Mouse (Mus musculus) intestine, postnatal 0 days (tissue): ENCODE measurements at regions not wholly inside any gene's neighbourhood (a gene's known extent, or its start where the extent isn't known, plus 50 kb on each side); places are given as distances from the start of the nearest gene placed in this dataset.
"Not testable (repeated sequence)": the region's sequence is repeated elsewhere in the genome, so short reads cannot be mapped to it uniquely, and the experiment has no call there.

ENCODE experiments used
- ATAC-seq: fragments of 200-750 bp; cut with Nextera tagmentation; 2 replicates; pipeline ENCODE4 v1.8.0; 2017; ENCODE audit warnings: mild to moderate bottlenecking, moderate TSS enrichment, moderate library complexity
- H3K27ac ChIP-seq: fragments of 300-500 bp; sonication (generic); 2 replicates; pipeline ENCODE4 v1.5.1; 2014; ENCODE audit warnings: mild to moderate bottlenecking, low read depth, low read length, moderate library complexity
- H3K27me3 ChIP-seq: fragments of 300-500 bp; sonication (generic); replicated peaks from 2 replicates; pipeline ENCODE4 v1.6.1; 2014; ENCODE audit warnings: low read length, mixed read lengths; ENCODE audit not compliant: control insufficient read depth, insufficient read depth
- H3K36me3 ChIP-seq: fragments of 300-500 bp; sonication (generic); 2 replicates; pipeline ENCODE4 v1.6.1; 2014; ENCODE audit warnings: mild to moderate bottlenecking, moderate library complexity; ENCODE audit not compliant: control insufficient read depth, insufficient read depth
- H3K4me1 ChIP-seq: fragments of 300-500 bp; sonication (generic); replicated peaks from 2 replicates; pipeline ENCODE4 v1.6.1; 2014; ENCODE audit warnings: antibody characterized with exemption, low read length, mixed read lengths; ENCODE audit not compliant: control insufficient read depth, insufficient read depth
- H3K4me2 ChIP-seq: fragments of 300-500 bp; sonication (generic); replicated peaks from 2 replicates; pipeline ENCODE4 v1.6.1; 2014; ENCODE audit warnings: low read depth, mild to moderate bottlenecking, moderate library complexity
- H3K4me3 ChIP-seq: fragments of 300-500 bp; sonication (generic); 2 replicates; pipeline ENCODE4 v1.5.1; 2014; ENCODE audit warnings: low read depth, low read length
- H3K9ac ChIP-seq: fragments of 300-500 bp; sonication (generic); 2 replicates; pipeline ENCODE4 v1.6.1; 2014; ENCODE audit warnings: mild to moderate bottlenecking, low read depth, low read length
- H3K9me3 ChIP-seq: fragments of 300-500 bp; sonication (generic); 2 replicates; pipeline ENCODE4 v1.6.1; 2016; ENCODE audit warnings: mixed run types; ENCODE audit not compliant: control insufficient read depth
- CTCF ChIP-seq: sonication (generic); IDR thresholded peaks from 2 replicates; pipeline ENCODE4 v1.5.1; 2016; ENCODE audit warnings: low read depth, mild to moderate bottlenecking, control low read depth, antibody characterized with exemption, moderate library complexity
- WGBS: fragments of 180-500 bp; shearing (Covaris S2); extraction: QIAGEN DNeasy Blood & Tissue Kit; methylation state at CpG from one replicate; pipeline ENCODE4 v1.1.7; 2014; 5-methylcytosine and 5-hydroxymethylcytosine counted together

- Histone ChIP-seq H3K36me3 (no peaks in the 10 kb centered on the region), H3K4me2 (no peak overlapping the region), H3K27ac (no peak overlapping the region), H3K27me3 (no peaks in the 10 kb centered on the region), H3K4me1 (no peaks in the 10 kb centered on the region), H3K9ac (no peak overlapping the region), H3K4me3 (no peak overlapping the region), H3K9me3 (no peaks in the 10 kb centered on the region)
- ATAC-seq, result no peak
- 82% methylated on average over 1 of the region's 1 CpGs for WGBS
- TF ChIP-seq CTCF, result no peak
These were observed 492.9 kb upstream of the Gm9747 start for GRCm38 (mm10) chr1:81739981-81740380.

- not testable (repeated sequence) for H3K9me3 ChIP-seq, H3K9ac ChIP-seq, H3K4me3 ChIP-seq, H3K4me1 ChIP-seq, H3K27ac ChIP-seq, H3K4me2 ChIP-seq, H3K36me3 ChIP-seq, H3K27me3 ChIP-seq, ATAC-seq
- 86% methylated on average over 8 of the region's 8 CpGs for WGBS
These were observed 491.0 kb upstream of the Gm9747 start for GRCm38 (mm10) chr1:81741882-81742281.

GRCm38 (mm10) chr1:81744524-81744923 is 488.4 kb upstream of the Gm9747 start:
- Histone ChIP-seq H3K36me3 (no peaks in the 10 kb centered on the region), H3K27me3 (no peaks in the 10 kb centered on the region), H3K4me2 (no peak overlapping the region), H3K9me3 (no peaks in the 10 kb centered on the region), H3K27ac (no peak overlapping the region), H3K4me3 (no peak overlapping the region), H3K9ac (no peak overlapping the region), H3K4me1 (no peaks in the 10 kb centered on the region)
- ATAC-seq, result no peak
- TF ChIP-seq CTCF, result no peak
- 40% methylated on average over 8 of the region's 8 CpGs for WGBS

DNA sequence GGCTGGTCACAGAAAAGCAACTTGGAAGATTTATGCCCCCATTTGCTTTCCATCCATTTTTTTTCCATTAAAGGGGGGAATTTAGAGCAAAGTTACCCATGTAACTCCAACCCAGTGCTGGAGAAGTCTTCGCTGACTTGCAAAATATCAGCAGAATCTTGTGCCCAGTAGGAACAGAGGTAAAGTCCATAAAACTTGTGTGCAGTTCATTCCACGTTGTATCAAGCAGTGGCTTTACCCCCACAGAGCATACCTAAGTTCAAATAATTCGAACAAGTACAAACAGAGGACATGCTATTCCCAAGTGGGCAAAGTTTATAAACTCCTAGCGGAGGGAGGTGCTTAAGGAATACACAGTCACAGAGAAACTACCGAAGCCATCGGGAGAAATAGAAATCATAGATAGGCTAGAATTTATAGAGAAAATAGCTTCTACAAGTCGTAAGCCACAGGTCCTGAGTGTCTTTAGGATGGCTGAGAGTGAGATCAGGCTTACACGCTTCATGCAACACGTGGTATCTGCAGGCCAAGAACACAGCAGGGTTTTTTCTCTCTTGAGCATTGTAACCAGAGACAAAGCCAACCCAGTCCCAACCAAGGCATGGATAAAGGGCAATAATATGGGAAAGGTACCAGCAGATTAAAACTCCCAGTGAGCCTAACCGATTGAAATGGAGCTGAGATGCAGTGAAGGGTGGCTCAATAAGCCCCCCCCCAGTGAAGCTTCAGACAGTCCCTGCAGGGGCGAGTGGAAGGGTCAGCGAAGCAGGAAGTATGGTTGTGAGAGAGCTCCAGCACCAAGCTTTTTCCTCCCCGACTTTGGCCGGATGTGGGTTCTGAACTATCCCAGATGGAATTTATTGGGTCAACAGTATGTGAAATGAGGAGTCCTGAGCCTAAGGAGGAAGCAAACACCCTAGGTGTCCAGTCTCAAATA is 487.6 kb upstream of the Gm9747 start:
- H3K27ac ChIP-seq, result no peak overlapping the region
- H3K36me3 ChIP-seq, result no peaks in the 10 kb centered on the region
- H3K9me3 ChIP-seq, result no peaks in the 10 kb centered on the region
- H3K27me3 ChIP-seq, result no peaks in the 10 kb centered on the region
- no peak overlapping the region for H3K9ac ChIP-seq
- no peak for ATAC-seq
- no peaks in the 10 kb centered on the region for H3K4me1 ChIP-seq
- TF ChIP-seq CTCF, result no peak
- no peak overlapping the region for H3K4me3 ChIP-seq
- no peak overlapping the region for H3K4me2 ChIP-seq
- WGBS, result 79% methylated on average over 14 of the region's 14 CpGs

GRCm38 (mm10) chr1:81746013-81746412 is 486.9 kb upstream of the Gm9747 start:
- no peak for TF ChIP-seq CTCF
- H3K9ac ChIP-seq, result no peak overlapping the region
- H3K4me1 ChIP-seq, result no peaks in the 10 kb centered on the region
- no peak overlapping the region for H3K27ac ChIP-seq
- no peaks in the 10 kb centered on the region for H3K36me3 ChIP-seq
- H3K27me3 ChIP-seq, result no peaks in the 10 kb centered on the region
- H3K4me2 ChIP-seq, result no peak overlapping the region
- no peaks in the 10 kb centered on the region for H3K9me3 ChIP-seq
- no peak overlapping the region for H3K4me3 ChIP-seq
- no peak for ATAC-seq
- WGBS, result 85% methylated on average over 3 of the region's 3 CpGs

DNA sequence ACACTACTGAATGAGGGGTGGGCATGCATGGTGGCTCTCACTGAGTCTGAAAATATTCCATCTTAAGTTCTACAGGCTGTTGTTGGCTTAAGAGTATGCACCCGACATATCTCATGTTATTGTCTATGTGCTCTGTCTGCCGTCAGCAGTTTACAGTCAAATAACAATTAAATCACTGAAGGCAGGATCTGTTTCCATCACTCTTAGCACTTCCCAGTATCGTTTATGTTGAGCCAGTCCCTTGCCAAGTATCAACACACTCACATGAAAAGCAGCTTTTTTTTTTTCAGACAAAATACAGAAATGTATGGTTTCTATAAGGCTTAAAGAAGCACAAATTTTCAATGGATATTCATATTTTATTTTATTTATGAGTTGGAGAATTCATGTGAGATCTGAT is 485.9 kb upstream of the Gm9747 start:
- Histone ChIP-seq H3K27me3 (no peaks in the 10 kb centered on the region), H3K27ac (no peak overlapping the region), H3K9me3 (no peaks in the 10 kb centered on the region), H3K4me1 (no peaks in the 10 kb centered on the region), H3K4me2 (no peak overlapping the region), H3K4me3 (no peak overlapping the region), H3K36me3 (no peaks in the 10 kb centered on the region), H3K9ac (no peak overlapping the region)
- no peak for TF ChIP-seq CTCF
- ATAC-seq, result no peak
- WGBS, result 66% methylated on average over 3 of the region's 3 CpGs
